Mouse (Mus musculus) testis, adult 2 months (tissue): Measurements from ENCODE around the gene Pfn3. TPM values are rescaled to one million over a fixed set of nuclear protein-coding genes. Genes with fewer than 3 reads are reported as not detected.
A peak's percentile ranks its signal among the peaks of the same experiment; 100 is the strongest.

Source experiments
- H3K27ac ChIP-seq: fragments of 200-500 bp; 2 replicates; pipeline ENCODE4 v1.5.1; 2012; ENCODE audit warnings: low read depth, low read length; ENCODE audit not compliant: control insufficient read depth, insufficient read depth
- H3K27me3 ChIP-seq: fragments of 200-500 bp; 2 replicates; pipeline ENCODE4 v1.6.1; 2012; ENCODE audit warnings: mild to moderate bottlenecking, low read length, moderate library complexity; ENCODE audit not compliant: control insufficient read depth, insufficient read depth
- H3K36me3 ChIP-seq: fragments of 200-500 bp; 2 replicates; pipeline ENCODE4 v1.6.1; 2012; ENCODE audit warnings: mild to moderate bottlenecking, low read length; ENCODE audit not compliant: control insufficient read depth, insufficient read depth
- H3K4me1 ChIP-seq: fragments of 200-500 bp; 2 replicates; pipeline ENCODE4 v1.6.1; 2012; ENCODE audit warnings: low read length; ENCODE audit not compliant: control insufficient read depth, insufficient read depth
- H3K4me3 ChIP-seq: fragments of 200-500 bp; 2 replicates; pipeline ENCODE4 v1.5.1; 2012; ENCODE audit warnings: low read depth, mild to moderate bottlenecking, low read length, moderate library complexity, mixed read lengths; ENCODE audit not compliant: control insufficient read depth
- CTCF ChIP-seq: fragments of 200-500 bp; IDR thresholded peaks from 2 replicates; pipeline ENCODE4 v1.5.1; 2012; ENCODE audit warnings: low read depth, mild to moderate bottlenecking, inconsistent platforms, low read length, moderate library complexity; ENCODE audit not compliant: control insufficient read depth, insufficient read depth, insufficient replicate concordance
- POLR2A ChIP-seq: fragments of 200-500 bp; IDR thresholded peaks from 2 replicates; pipeline ENCODE4 v1.6.1; 2012; ENCODE audit warnings: low read depth, mild to moderate bottlenecking, inconsistent platforms, low read length, moderate library complexity; ENCODE audit not compliant: control insufficient read depth
- polyA plus RNA-seq: library from polyadenylated mRNA; depleted of rRNA; stranded (reverse); fragments of >200 nt; gene quantifications from 2 replicates; pipeline ENCODE4 v1.2.3, GENCODE M21; 2012; rRNA removed

Pfn3 gene
- 279 and 352 TPM in 2 replicates for polyA plus RNA-seq

GRCm38 (mm10) chr13:55414743-55415380, at the start of gene Pfn3:
TSS of gene Pfn3 (minus strand) at chr13:55415232.
- peaks cover 8% of the 10 kb centered on the region for H3K4me1 ChIP-seq
- H3K4me3 ChIP-seq, result peak within 1 kb of the TSS; percentile 80
- H3K27ac ChIP-seq, result no peak within 1 kb of the TSS
- H3K27me3 ChIP-seq, result no peaks in the 10 kb centered on the region
- TF ChIP-seq POLR2A, result peak; percentile 51; the same call in 1 of the 2 replicates
- TF ChIP-seq CTCF, result no peak
- no peaks in the 10 kb centered on the region for H3K36me3 ChIP-seq

DNA sequence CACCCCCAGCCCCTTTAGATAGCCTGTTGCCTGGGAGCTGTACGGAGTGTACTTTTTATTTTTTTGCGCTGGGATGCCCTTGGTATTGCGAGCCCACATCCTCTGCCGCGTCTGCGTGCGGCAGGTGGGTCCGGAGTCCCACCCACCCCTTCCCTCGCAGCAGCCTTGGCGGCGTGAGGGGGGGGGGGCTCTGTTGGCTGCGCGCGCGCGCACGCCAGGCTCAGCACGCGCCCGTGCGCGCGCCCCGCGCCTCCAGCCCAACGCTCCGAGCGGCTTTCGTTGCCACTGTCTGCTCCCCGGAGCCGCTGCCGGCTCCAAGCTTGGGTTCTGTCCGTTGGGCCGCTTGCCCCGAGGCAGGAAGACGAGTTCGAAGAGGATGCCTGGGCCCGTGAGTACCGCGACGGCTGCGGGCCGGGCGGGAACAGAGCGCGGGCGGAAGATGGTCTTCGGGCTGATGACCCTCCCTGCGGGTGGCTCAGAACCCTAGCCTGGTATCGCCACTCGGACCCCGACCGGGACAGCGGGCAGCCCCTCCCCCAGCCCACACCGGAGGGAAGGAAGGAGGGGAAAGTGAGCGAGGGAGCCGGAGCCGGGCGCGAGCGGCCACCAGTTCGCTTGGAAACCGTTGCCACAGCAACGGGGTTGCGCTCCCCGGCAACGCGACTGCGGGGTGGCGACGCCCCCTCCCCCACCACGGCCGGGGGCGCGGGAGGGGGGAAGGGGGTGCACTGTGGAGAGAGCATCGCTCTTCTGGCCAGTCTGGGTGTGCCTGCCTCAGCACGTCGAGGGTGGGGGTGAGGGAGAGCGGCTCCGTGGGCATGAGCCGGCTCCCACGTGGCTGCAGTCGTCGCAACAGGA, 49.2 kb upstream of the Pfn3 start, which contains the start of gene Prr7:
Gene Prr7 (plus strand): TSS at position 241 of the 858 bp plus-strand sequence.
- Histone ChIP-seq H3K4me3 (peak within 1 kb of the TSS; percentile 85), H3K27ac (peak within 1 kb of the TSS; percentile 95), H3K27me3 (no peaks in the 10 kb centered on the region), H3K4me1 (peaks cover 16% of the 10 kb centered on the region), H3K36me3 (no peaks in the 10 kb centered on the region; the same call in 1 of the 2 replicates)
- TF ChIP-seq POLR2A (peak; percentile 55), CTCF (no peak)

DNA sequence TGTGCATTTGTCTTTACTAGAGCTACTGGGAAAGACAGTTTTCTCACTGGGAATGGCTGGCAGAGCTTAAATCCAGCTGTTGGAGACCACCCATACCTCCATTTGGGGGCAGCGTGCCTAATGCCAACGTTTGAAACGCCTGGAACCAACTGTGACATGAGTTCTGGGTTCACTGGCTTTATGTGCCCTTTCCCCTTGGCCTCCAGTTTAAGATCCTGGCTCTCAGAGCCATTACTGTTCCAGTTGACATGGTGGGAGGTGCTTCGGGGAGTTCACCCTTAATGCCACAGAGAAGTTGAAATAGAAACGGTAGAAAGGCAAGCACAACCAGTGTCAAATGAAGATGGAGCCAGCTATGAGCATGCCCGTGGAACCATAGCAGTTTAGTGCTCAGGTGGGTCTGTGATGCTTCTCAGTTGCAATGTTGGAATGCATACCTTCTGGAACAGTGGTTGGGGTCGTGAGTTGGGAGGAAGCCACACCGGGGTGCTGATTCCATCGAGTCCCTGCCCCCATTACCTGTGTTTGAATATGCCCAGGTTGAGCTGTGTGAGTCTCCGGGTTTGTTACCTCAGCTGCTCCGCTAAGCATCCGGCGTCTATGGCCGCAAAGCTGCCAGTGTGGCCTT, 48.5 kb upstream of the Pfn3 start:
- Histone ChIP-seq H3K27me3 (no peaks in the 10 kb centered on the region), H3K4me3 (peak overlapping the region; percentile 85), H3K27ac (peak overlapping the region; percentile 95), H3K4me1 (peaks cover 16% of the 10 kb centered on the region), H3K36me3 (no peaks in the 10 kb centered on the region; the same call in 1 of the 2 replicates)
- no peak for TF ChIP-seq POLR2A
- TF ChIP-seq CTCF, result no peak

DNA sequence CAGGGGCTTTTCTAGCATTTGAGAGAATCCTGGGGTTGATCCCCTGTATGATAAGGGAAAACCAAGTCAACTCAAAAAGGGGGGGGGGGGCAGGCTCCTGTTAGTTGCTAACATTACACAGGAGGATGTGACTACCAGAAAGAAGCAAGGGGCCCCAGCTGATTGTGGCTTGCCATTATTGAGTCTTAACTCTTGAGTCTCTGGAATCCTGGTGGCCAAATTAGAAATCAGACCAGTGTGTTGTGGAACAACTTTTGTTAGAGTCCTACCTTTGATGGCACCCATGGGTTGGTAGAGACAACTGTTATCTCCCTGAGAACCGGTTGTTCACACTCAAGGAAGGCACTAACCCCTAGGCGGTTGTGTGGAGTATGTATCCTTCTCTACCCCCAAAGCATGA, 47.9 kb upstream of the Pfn3 start:
- H3K4me3 ChIP-seq, result peak overlapping the region; percentile 85
- peak overlapping the region; percentile 95; the same call in 1 of the 2 replicates for H3K27ac ChIP-seq
- no peaks in the 10 kb centered on the region; the same call in 1 of the 2 replicates for H3K36me3 ChIP-seq
- H3K4me1 ChIP-seq, result peaks cover 16% of the 10 kb centered on the region
- no peaks in the 10 kb centered on the region for H3K27me3 ChIP-seq
- TF ChIP-seq POLR2A (no peak), CTCF (no peak)

- Histone ChIP-seq H3K27ac (no peak overlapping the region), H3K27me3 (no peaks in the 10 kb centered on the region), H3K4me3 (no peak overlapping the region), H3K4me1 (no peaks in the 10 kb centered on the region), H3K36me3 (no peaks in the 10 kb centered on the region; the same call in 1 of the 2 replicates)
- no peak for TF ChIP-seq POLR2A
- TF ChIP-seq CTCF, result no peak
Measured at GRCm38 (mm10) chr13:55451785-55452549, 36.9 kb upstream of the Pfn3 start.

DNA sequence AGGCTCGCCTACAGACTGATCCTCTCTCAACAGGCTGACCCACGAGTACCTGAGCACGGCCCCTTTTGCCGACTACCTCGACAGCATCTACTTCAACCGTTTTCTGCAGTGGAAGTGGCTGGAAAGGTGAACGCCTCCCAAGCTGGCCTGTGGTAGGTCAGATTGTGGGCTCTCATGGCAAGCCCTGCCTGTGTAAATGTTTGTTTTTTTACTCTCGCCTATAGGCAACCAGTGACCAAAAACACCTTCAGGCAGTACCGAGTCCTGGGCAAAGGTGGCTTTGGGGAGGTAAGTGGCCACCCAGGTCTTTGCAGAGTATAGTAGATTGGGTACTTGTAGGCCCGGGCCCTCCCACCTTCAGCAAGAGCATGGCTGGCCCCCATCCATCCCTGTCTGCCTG, 36.3 kb upstream of the Pfn3 start:
- TF ChIP-seq CTCF, result no peak
- H3K4me3 ChIP-seq, result no peak overlapping the region
- H3K27ac ChIP-seq, result no peak overlapping the region
- peaks cover 4% of the 10 kb centered on the region for H3K4me1 ChIP-seq
- no peaks in the 10 kb centered on the region for H3K27me3 ChIP-seq
- H3K36me3 ChIP-seq, result no peaks in the 10 kb centered on the region; the same call in 1 of the 2 replicates
